Mouse (Mus musculus) heart, postnatal 0 days (tissue): ENCODE data around the gene Krt80.

Experiments
- CTCF ChIP-seq: IDR thresholded peaks from 2 replicates; pipeline ENCODE4 v1.5.1; 2016; ENCODE audit warnings: antibody characterized with exemption, control low read depth, low read depth
- EP300 ChIP-seq: IDR thresholded peaks from 2 replicates; pipeline ENCODE4 v1.6.1; 2016; ENCODE audit warnings: antibody characterized with exemption, low read depth

GRCm38 (mm10) chr15:101388034-101388541, 18.1 kb upstream of the Krt80 start:
- TF ChIP-seq CTCF = peak; percentile 23
- TF ChIP-seq EP300 = no peak
